Mouse (Mus musculus) adrenal gland, adult (tissue): ENCODE results near the gene Peli1.
A peak's percentile ranks its signal among the peaks of the same experiment; 100 is the strongest.

Source experiments
- DNase-seq, 2 experiments: peaks; one replicate each; pipeline ENCODE4 v3.0.0; 2022 to 2023; ENCODE audit warnings: low spot score in 1 of 2; ENCODE audit not compliant: inconsistent age in 2 of 2

Gene Peli1

DNA sequence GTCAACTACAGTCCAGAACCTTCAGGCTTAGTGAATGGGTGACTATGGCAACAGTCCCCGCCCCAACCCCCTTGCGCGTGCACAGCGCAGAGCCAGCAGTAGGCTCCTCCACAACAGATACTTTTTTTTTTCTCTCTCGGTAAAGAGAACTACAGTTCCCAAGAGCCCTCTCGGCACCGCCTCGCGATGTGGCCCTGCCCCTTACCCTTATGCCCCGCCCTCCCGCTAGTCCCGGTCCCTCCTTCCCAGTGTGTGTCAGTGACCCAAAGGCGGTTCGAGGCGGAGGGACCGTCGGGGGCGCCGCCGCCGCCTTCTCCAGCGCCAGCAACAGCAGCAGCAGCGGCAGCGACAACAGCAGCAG, at the start of gene Peli1:
TSS of gene Peli1 (plus strand) at position 225 of the 361 bp plus-strand sequence.
- peak; percentile 96 to 99 for DNase-seq

DNA sequence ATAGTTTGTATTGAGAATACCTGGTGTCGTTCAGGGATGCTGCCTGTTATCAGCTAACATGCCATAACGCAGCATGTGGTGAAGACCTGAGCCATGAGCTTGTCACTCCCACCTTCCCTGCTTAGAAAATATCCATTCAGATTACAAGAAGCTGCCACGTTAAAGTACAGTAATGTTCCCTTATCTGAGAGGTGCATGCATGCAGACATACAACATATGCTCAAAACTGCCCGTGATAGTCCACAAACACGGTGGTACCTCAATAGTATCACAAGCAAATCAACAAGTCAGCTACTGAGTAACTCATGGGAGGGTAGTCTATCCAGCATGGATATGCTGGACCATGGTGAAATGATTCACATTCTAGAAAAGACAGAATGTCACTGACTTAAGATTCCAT, 48.5 kb upstream of the Peli1 start:
- DNase-seq, result no peak

DNA sequence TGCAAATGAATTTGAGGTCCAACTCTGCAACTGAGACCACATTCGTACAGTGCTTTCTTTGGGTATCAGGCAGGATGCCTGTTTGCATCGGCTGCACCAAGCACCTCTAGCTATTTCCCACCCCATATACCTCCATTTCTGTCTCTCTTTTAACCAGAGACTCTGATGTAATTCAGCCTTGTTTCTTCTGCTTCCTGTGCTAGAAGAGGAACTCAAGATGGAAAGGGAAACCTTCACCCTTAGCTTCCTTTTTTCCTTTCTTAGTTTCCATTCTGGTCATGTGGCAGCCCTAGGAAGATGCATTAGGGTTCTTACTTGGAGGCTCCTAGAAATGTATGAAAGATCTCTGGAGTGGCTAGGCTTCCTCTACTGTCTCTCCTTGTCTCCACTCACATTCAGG, 44.9 kb upstream of the Peli1 start:
- peak in 1 of 2 experiments; percentile 21 for DNase-seq

DNA sequence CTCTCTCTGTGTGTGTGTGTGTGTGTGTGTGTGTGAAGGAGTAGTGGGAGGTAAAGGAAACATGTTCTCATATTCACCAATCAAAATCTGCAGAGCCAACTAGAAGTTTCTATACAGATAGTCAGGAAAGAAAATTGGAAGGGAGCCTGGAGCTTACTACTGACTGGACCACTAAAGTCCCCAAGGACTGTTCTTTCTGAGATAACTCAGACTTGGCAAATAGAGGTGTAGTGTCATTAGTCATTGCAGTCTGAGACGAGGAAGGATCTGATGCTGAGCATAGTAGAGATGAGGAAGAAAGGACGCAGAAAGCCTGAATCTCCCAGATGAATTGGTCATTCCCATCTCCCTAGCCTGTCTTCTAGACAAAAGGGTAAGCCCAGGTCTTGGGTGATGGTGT, 43.2 kb upstream of the Peli1 start:
- no peak for DNase-seq

DNA sequence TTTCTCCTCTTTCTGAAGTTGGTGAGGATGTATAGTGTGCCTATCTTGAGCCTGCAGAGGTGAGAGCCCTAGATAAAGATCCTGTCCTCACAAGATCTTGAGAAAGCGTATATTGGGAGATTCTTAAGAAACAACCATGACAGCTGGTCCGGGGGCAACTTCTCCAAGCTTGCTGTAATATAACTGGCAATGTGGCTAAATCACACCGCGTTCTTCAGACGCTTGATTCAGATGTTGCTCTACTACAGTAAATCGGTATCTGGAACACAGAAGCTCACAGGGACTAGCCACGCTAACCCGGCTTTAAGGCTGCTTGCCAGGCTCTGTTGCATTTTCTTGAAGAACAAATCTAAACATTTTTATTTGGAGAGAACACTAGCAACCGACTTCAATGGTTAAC, 39.4 kb upstream of the Peli1 start:
- DNase-seq, result no peak

DNA sequence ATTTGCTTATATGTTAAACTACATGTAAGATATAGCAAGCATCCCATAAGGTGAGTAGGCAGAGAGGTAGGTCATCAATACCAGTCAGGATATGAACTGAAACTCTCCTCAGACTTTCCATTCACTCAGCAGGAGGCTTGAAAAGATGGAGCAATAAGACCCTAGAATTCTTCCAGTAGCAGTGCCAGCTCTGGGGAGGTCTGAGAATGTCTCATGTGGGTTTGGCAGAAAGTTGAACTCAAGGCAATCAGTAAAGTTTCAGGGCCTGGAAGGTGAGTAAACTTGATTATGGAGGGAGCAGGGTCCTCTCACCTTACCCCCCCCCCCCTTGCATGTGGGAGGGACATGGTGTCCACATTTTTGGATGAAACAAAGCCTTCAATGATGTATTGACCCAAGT, 36.5 kb upstream of the Peli1 start:
- DNase-seq, result no peak

DNA sequence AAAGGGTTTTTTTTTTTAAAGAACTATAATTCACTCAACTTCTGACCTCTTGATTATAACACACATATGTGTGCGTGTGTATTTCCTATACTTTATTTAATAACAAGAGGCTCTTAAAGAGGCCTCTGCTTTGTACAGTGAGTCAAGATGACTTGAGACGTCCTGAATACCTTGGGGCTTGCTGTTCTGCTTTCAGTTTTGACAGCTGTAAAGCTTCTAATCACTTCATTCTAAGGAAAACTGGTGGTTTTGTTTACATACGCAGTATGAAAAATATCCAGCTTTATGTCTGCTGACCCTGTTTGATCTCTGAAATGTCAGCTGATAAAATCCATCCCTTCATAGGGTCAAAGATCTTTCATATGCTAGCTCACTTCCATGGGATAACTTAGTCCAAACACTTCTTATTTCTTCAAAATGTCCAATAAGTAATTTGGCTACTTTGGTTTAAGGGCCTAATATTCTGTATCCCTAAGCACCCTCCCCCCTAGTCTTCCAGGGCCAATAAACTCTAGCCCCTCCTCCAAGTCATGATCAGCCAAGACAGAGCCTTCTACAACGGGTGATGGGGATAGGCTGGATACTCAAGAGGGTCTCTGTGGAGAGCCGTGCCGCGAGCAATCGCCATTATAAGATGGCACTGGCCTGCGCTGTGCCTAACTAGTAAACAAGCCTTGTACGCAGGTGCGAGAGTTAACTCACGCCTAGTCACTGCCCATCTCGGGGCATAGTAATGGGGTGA, 34.8 kb upstream of the Peli1 start:
- DNase-seq, result no peak

DNA sequence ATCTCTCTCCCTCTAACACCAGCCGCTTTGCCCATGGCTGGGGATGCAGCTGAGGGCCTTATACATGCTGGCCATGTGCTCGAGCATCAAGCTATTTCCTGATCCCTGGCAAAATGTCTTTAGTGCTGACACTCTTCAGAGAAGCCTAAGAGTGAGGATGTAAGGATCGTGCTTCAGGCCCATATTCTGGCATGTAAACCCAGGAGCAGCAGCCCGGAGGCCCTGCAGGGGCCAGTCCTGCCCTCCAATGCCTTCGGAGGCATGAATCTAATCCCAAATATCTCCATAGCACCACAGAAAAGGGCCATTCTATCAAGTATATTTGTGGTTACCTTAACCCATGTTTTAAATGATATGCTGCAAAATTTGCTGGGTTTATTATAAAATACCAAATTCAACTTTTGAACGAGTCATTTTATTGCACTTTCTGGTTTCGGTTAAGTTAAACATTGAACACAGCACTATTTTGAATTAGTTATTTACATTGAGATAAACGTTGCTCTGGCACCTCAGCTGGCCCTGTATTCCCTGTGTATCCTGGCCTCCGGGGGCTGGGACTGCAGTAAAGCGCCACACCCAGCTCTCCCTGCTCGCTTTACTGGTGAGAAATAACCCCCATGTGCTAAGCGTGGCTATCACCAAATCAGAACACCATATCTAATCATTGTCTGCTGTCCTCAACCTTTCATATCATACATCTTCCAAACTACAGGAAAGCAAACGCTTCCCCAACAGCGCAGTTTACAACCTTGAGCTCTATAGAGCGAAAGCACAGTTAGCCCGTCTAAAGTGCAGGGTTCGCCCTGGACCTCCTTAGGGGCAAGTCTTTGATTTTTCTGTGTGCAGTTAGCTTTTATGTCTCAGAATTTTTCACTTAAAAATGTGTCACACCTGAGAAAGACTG, 33.3 kb upstream of the Peli1 start:
- DNase-seq, result no peak

DNA sequence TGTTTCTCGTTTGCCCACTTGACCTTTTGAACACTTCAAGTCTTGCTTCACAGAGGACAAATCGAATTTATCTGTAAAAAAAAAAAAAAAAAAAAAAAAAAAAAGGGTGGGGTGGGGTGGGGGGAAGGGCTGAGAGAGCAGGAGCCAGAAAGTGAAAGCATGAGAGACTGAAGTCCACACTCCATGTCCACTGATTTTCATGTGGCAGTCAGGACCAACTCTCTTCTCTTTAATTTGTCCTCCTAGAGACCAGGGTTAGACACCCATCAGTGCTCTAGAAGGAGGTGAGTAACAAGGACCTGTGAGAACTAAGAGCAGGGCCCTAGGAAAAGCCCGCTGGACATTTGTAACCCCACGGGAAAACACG, 32.7 kb upstream of the Peli1 start:
- DNase-seq, result no peak

DNA sequence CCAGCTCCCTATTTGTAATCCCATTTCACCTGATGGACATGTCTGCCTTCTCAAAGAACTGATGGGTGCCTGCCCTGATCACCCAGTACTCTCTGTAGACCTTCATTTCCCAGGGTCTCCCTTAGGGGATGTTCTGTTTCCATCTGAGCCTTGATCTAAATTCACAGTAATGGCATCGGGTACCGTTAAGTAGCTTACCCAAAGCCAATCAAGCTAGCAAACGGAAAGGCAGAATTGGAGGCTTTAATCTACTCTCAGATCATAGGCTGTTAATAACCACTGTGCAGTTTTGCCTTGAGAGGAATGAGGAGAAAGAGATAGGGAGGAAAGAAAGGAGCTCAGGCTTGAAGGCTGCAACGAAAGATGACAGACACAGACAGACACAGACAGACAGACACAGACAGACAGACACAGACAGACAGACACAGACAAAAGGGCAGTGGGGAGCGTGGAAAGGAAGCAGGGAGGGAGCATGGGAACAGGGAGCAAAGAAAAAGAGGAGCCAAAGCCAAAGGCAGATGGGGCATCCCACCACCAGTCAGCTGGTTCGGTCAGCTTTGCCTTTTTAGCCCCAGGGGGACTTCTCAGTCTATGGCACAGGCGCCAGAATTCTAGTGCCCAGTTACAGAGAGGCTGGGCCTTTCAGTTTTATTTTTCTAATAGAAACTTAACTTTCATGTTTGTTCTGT, 30.6 kb upstream of the Peli1 start:
- no peak for DNase-seq

DNA sequence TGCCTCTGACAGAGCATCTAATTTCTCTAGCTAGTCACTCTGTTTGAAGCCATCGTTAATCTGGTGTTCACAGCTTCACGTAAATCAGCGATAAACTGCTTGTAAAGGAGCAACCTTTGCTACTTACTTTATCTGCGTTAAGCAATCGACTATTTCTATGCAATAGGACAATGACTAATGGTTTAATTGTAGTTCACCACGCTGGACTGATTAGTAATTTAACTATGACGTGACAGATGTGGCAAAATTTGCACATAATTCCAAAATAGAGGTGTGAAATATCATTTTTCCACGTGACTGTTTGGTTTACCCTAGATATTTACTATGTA, 30.1 kb upstream of the Peli1 start:
- no peak for DNase-seq

DNA sequence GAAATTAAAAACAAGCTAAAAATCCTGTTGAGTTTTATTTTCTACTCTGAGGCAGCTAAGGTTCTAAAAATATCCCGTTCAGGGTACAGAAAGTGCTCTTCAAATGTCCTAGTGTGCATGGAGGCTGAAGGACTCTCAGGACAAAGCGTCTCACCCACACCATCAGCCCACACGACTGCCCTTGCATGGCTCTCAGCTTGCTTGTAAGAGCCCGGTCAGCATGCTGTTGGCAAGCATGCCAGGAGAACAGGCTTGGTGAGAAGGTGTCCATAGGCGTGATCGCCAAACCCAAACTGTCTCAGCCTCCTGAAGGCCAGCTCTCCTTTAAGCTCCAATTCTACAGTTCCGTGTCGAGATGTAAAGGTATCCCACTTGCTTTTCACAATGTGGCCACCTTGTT, 29.7 kb upstream of the Peli1 start:
- DNase-seq, result no peak

DNA sequence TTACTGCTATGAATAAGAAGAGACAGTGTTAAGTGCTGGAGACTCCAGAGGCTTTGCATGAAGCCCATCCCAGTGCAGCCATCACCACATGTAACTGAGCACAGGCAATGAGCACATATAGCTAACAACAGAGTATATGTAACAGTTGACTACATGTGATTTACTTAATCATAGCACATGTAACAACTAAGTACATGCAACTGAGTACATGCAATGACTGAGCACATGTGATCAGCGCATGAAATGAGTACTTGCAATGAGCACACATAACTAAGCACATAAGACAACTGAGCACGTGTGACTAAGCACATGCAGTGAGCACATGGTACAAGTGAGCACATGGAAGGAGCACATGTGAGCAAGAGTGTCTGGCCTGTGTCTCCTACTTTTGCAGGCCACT, 29.0 kb upstream of the Peli1 start:
- no peak for DNase-seq

DNA sequence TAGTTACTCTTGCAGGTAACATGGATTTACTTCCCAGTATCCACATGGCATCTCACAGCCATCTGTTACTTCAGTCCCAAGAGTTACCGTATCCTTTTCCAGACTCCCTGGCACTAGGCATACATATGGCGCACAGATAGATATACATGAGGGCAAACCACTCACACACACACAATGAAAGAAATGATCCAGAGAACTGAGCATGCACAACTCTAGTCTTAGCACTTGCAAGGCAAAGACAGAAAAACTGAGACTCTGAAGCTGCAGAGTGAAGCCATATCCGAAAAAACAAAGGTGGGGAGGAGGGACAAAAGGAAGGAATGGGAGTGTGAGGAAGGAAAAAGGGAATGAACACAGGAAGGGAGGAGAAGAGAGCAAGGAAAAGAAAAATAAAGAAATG, 27.8 kb upstream of the Peli1 start:
- DNase-seq, result no peak

DNA sequence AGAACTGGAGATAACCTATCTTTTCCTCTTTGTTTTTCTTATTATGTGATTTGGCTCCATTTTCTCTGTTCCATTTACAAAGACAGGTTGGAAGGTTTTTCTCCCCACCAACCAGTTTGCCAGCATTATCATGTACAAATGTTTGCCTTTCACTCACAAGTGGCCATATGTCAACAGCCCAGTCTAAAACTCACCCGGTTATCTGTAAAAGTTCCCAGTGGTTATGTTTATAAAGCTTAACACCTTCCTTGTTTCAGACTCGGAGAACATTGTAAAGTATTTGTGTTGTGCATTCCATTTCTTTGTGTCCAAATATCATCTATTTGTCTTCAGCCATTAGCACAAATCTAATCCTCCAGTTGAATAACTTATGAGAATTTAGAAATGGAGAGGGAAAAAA, 11.7 kb upstream of the Peli1 start:
- DNase-seq, result no peak

DNA sequence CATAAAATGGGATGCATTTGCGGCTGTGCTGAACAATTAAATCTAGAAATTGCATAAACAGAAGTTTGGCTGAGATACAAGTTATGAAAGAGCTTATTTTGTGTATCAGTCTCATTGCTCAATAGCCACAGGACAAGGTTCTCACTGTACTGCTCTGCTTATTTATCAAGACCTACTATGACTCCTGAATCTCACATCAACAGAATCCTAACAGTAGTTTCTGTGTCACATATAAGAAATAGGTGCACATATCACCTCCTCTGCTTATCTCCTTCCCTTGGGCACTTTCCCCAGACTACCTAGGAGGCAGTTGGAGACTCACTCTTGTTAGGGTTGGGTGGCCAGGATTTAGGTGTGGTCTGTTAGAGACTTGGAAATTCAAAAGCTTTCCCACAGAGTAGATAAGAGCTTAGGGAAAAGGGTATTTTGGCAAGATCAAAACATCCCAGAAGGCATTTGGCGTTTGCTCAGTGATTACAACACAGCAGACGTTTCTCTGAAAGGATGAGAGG, 11.2 kb upstream of the Peli1 start:
- DNase-seq, result peak in 1 of 2 experiments; percentile 64

DNA sequence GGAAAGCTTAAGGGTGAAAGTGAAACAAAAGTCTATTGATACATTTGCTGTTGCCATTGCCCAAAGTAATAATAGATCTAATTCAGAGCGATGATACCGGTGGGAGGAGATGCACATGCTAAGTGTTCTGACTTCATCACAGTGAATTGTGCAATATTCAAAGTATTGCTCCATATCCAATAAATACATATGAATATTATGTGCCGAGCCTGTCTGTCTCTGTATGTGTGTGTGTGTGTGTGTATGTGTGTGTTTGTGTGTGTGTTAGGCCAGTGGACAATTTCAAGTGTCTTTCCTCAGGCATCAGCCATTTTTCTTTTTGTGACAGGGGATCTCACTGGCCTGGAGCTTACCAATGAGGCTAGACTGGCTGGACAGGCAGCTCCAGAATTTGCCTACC, 9.9 kb upstream of the Peli1 start:
- DNase-seq, result no peak

DNA sequence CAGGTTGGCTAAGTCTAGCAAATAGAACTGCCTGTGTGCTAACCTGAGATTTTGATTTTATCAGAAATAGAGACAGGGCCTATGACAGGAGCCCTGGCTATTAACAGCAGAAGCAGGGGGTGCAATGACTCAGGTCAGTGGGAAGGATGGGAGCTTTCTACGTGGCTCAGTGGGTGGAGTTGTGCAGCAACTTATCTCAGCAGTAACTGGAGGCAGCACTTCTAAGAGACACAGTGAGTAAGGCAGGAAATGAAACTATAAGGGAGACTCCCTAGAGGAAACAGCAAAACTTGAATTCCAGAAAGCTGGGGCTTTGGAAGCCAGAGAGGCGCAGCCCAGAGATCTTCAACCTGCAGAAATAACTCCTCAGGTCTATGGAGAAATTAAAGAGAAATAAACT, 8.4 kb upstream of the Peli1 start:
- DNase-seq, result peak in 1 of 2 experiments; percentile 40

DNA sequence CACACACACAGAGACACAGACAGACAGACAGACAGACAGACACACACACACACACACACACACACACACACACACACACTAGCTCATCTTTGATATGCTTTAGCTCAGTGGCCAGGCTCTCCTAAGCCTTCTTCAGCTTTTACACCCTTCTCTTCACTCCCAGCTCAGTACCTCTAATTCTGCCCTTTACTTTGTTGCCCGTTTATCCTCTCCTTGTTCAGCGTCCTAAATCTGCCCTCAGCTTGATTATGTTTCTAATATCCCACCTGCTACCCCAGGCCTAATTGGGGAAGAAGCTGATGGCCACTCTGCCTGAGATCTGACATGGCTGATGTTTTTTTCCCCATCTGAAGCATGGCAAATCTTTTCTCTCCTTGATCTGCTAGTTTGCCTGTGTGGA, 2.7 kb upstream of the Peli1 start:
- DNase-seq, result no peak

DNA sequence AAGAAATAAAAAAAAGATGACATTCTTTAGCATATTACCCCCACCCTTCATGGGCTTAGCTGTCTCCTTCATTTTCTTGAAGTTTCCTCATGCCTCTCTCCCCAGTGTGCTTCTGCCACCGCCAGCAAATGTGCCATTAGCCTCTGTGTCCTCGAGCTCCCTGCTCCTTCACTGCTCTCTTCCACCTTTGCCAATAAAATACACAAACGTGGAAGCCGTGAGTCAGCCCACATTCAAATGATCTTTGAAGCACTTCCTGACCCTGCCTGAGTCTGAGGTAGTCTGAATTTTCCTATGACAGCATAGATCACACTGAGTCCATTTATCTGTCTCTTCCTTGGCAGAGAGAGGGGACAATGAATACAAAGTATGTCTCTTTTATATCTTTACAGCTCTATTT, 1.5 kb upstream of the Peli1 start:
- no peak for DNase-seq

DNA sequence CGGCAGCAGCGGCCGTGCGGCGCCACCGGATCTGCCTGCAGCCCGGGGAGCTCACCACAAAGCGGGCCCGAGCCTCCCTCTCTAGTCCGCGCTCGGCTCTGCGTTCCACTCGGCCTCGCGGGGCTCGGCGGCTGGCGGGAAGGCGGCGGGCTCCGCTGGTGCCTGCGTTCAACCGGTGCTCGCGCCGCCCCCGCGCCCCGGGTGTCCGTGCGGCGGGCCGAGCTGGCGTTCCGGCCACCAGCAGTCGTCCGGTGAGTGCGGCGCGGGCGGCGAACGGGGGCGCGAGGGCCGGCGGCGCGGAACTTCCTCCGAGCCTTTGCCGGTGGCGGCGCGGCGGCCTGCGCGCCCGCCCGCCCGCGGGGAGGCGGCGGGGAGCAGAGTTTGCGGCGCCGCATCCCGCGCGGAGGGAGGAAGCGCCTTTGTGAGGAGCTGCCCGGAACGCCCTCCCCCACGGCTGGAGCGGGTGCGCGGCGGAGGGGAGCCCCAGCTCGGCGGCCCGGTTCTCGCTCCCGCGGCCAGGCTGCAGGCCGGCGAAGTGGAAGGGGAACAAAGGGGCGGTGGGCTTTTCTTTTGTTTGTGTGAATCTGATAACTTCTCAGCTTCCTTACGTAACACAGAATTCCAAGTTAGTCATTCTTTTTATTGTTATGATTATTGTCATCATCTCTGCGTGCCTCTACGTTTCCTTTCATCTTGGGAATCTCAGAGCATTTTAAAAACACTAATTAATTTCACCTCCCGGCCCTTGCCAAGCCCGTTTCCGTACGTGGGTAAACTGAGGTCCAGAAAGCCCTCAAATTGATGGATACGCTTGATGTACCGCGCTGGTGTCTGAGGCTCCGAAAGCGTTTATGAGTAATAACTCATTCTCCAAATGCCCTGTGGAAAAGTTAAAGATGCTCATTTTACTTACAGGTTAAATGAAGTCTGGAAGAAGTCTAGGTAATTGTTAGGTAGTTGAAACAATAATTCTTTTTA, 626 bp downstream of the Peli1 start:
- peak; percentile 81 to 91 for DNase-seq
